Mouse (Mus musculus) liver, embryonic 14.5 days (tissue): Measurements from ENCODE around the gene Pradc1. TPM values are rescaled to one million over a fixed set of nuclear protein-coding genes. Genes with fewer than 3 reads are reported as not detected.

Source experiments
- ATAC-seq: fragments of 200-750 bp; cut with Nextera tagmentation; 2 replicates; pipeline ENCODE4 v1.8.0; 2017; ENCODE audit warnings: moderate number of reproducible peaks, mild to moderate bottlenecking, moderate library complexity; ENCODE audit not compliant: insufficient read depth
- DNase-seq, 3 experiments: peaks; one replicate each; pipeline ENCODE4 v3.0.0-alpha.2; 2012 to 2013; ENCODE audit warnings: low read depth in 3 of 3, low spot score in 3 of 3
- H3K27ac ChIP-seq: fragments of 300-500 bp; sonication (generic); 2 replicates; pipeline ENCODE4 v1.5.1; 2014; ENCODE audit warnings: moderate library complexity, mild to moderate bottlenecking, control low read depth, inconsistent platforms
- H3K27me3 ChIP-seq: fragments of 300-500 bp; sonication (generic); 2 replicates; pipeline ENCODE4 v1.6.1; 2014; ENCODE audit warnings: mild to moderate bottlenecking, low read length, moderate library complexity; ENCODE audit not compliant: control insufficient read depth, insufficient read depth
- H3K36me3 ChIP-seq: fragments of 300-500 bp; sonication (generic); replicated peaks from 2 replicates; pipeline ENCODE4 v1.6.1; 2014; ENCODE audit warnings: low read depth; ENCODE audit not compliant: control insufficient read depth, insufficient read depth
- H3K4me1 ChIP-seq, 2 experiments: fragments of 200-500 bp in 1 of 2; fragments of 300-500 bp in 1 of 2; sonication (generic) in 1 of 2; replicated peaks; 2 replicates each; pipeline ENCODE4 v1.6.1; 2012 to 2014; ENCODE audit warnings: antibody characterized with exemption in 1 of 2, inconsistent platforms in 1 of 2, low read length in 1 of 2; ENCODE audit not compliant: control insufficient read depth in 2 of 2, insufficient read depth in 2 of 2
- H3K4me2 ChIP-seq: fragments of 300-500 bp; sonication (generic); 2 replicates; pipeline ENCODE4 v1.6.1; 2014; ENCODE audit warnings: low read depth, mild to moderate bottlenecking, control low read depth, moderate library complexity
- H3K4me3 ChIP-seq, 2 experiments: fragments of 200-500 bp in 1 of 2; fragments of 300-500 bp in 1 of 2; sonication (generic) in 1 of 2; 2 replicates each; pipeline ENCODE4 v1.5.1; 2012 to 2014; ENCODE audit warnings: low read depth in 2 of 2, low read length in 2 of 2, mild to moderate bottlenecking in 2 of 2, control low read depth in 1 of 2, inconsistent platforms in 1 of 2, moderate library complexity in 1 of 2; ENCODE audit not compliant: insufficient read depth in 1 of 2
- H3K9ac ChIP-seq: fragments of 300-500 bp; sonication (generic); replicated peaks from 2 replicates; pipeline ENCODE4 v1.6.1; 2014; ENCODE audit warnings: mild to moderate bottlenecking, control low read depth, moderate library complexity
- H3K9me3 ChIP-seq: fragments of 300-500 bp; sonication (generic); 2 replicates; pipeline ENCODE4 v1.6.1; 2016; ENCODE audit warnings: low read length, mixed read lengths; ENCODE audit not compliant: control insufficient read depth
- CTCF ChIP-seq: IDR thresholded peaks from 2 replicates; pipeline ENCODE4 v1.5.1; 2016; ENCODE audit warnings: antibody characterized with exemption, low read depth, control low read depth
- EP300 ChIP-seq: IDR thresholded peaks from 2 replicates; pipeline ENCODE4 v1.6.1; 2016; ENCODE audit warnings: antibody characterized with exemption, low read depth
- WGBS: fragments of 180-500 bp; shearing (Covaris S2); extraction: QIAGEN DNeasy Blood & Tissue Kit; methylation state at CpG from one replicate; pipeline ENCODE4 v1.1.7; 2014; ENCODE audit not compliant: insufficient replicate concordance; 5-methylcytosine and 5-hydroxymethylcytosine counted together
- polyA plus RNA-seq, 2 experiments: library from polyadenylated mRNA; depleted of rRNA in 1 of 2; stranded (reverse) in 1 of 2; unstranded in 1 of 2; fragments of >200 nt; fragmentation: Nextera tagmentation in 1 of 2; extraction: Ambion mirVana in 1 of 2; gene quantifications; 2 replicates each; pipeline versions ENCODE4 v1.2.1 to v1.2.3; 2012 to 2014

Gene Pradc1
- polyA plus RNA-seq, 2 experiments = 16.9 to 18.1 TPM

- 29% methylated on average over 2 of the region's 2 CpGs for WGBS
- no peak overlapping the region for H3K4me3 ChIP-seq
- no peak for TF ChIP-seq EP300
- TF ChIP-seq CTCF = no peak
- H3K4me2 ChIP-seq = no peak overlapping the region
- H3K4me1 ChIP-seq = no peaks in the 10 kb centered on the region
- ATAC-seq (no peak), DNase-seq (no peak)
- H3K27me3 ChIP-seq = peaks cover under 1% of the 10 kb centered on the region; the same call in 1 of the 2 replicates
- no peak overlapping the region for H3K27ac ChIP-seq
- no peaks in the 10 kb centered on the region for H3K36me3 ChIP-seq
- H3K9ac ChIP-seq = no peak overlapping the region
- H3K9me3 ChIP-seq = no peaks in the 10 kb centered on the region
Observed at GRCm38 (mm10) chr6:85402613-85403012, 49.2 kb downstream of the Pradc1 start.

GRCm38 (mm10) chr6:85399715-85400114 is 52.1 kb downstream of the Pradc1 start:
- WGBS = 28% methylated on average over 5 of the region's 5 CpGs
- no peak overlapping the region for H3K27ac ChIP-seq
- no peak overlapping the region for H3K9ac ChIP-seq
- H3K4me1 ChIP-seq = no peaks in the 10 kb centered on the region
- ATAC-seq = no peak
- no peaks in the 10 kb centered on the region for H3K36me3 ChIP-seq
- no peak overlapping the region for H3K4me3 ChIP-seq
- no peaks in the 10 kb centered on the region; the same call in 1 of the 2 replicates for H3K9me3 ChIP-seq
- H3K27me3 ChIP-seq = no peaks in the 10 kb centered on the region
- no peak for TF ChIP-seq EP300
- no peak for TF ChIP-seq CTCF
- H3K4me2 ChIP-seq = no peak overlapping the region
- no peak for DNase-seq

GRCm38 (mm10) chr6:85397165-85397564 is 54.6 kb downstream of the Pradc1 start:
- ATAC-seq (no peak), DNase-seq (no peak)
- no peak overlapping the region for H3K9ac ChIP-seq
- H3K27ac ChIP-seq = no peak overlapping the region
- H3K4me1 ChIP-seq = no peaks in the 10 kb centered on the region
- TF ChIP-seq EP300 = no peak
- peak; percentile 68 for TF ChIP-seq CTCF
- no peak overlapping the region for H3K4me2 ChIP-seq
- H3K36me3 ChIP-seq = no peaks in the 10 kb centered on the region
- no peaks in the 10 kb centered on the region; the same call in 1 of the 2 replicates for H3K9me3 ChIP-seq
- H3K27me3 ChIP-seq = no peaks in the 10 kb centered on the region
- no peak overlapping the region for H3K4me3 ChIP-seq
- WGBS = 6% methylated on average over 1 of the region's 1 CpGs

Other genes with a start within 250 kb of the Pradc1 start
- 0.69 and 0.77 TPM in 2 replicates for gene Sfxn5, start 118.5 kb downstream of the Pradc1 start, polyA plus RNA-seq (2012; rRNA removed)
- 0.49 and 1.2 TPM in 2 replicates for gene Sfxn5, start 118.5 kb downstream of the Pradc1 start, polyA plus RNA-seq (2014; fragmentation: Nextera tagmentation; extraction: Ambion mirVana)
- gene Rab11fip5, start 77.3 kb downstream of the Pradc1 start, polyA plus RNA-seq (2012; rRNA removed) = 0.29 and 0.40 TPM in 2 replicates
- gene Rab11fip5, start 77.3 kb downstream of the Pradc1 start, polyA plus RNA-seq (2014; fragmentation: Nextera tagmentation; extraction: Ambion mirVana) = 0.33 and 0.61 TPM in 2 replicates
- gene Noto, start 28.1 kb downstream of the Pradc1 start, polyA plus RNA-seq (2012; rRNA removed) = not detected in 2 replicates
- not detected in 2 replicates for gene Noto, start 28.1 kb downstream of the Pradc1 start, polyA plus RNA-seq (2014; fragmentation: Nextera tagmentation; extraction: Ambion mirVana)
- 14.8 and 16.9 TPM in 2 replicates for gene Smyd5, start 20.0 kb downstream of the Pradc1 start, polyA plus RNA-seq (2012; rRNA removed)
- gene Smyd5, start 20.0 kb downstream of the Pradc1 start, polyA plus RNA-seq (2014; fragmentation: Nextera tagmentation; extraction: Ambion mirVana) = 16.9 and 17.7 TPM in 2 replicates
- 102 and 162 TPM in 2 replicates for gene Cct7, start 456 bp downstream of the Pradc1 start, polyA plus RNA-seq (2012; rRNA removed)
- gene Cct7, start 456 bp downstream of the Pradc1 start, polyA plus RNA-seq (2014; fragmentation: Nextera tagmentation; extraction: Ambion mirVana) = 285 and 290 TPM in 2 replicates
- 0.02 TPM in 1 of 2 replicates, not detected in the other for gene Fbxo41, start 51.0 kb upstream of the Pradc1 start, polyA plus RNA-seq (2012; rRNA removed)
- not detected in 2 replicates for gene Fbxo41, start 51.0 kb upstream of the Pradc1 start, polyA plus RNA-seq (2014; fragmentation: Nextera tagmentation; extraction: Ambion mirVana)
- gene Egr4, start 61.6 kb upstream of the Pradc1 start, polyA plus RNA-seq (2012; rRNA removed) = not detected in 2 replicates
- gene Egr4, start 61.6 kb upstream of the Pradc1 start, polyA plus RNA-seq (2014; fragmentation: Nextera tagmentation; extraction: Ambion mirVana) = not detected in 2 replicates
- 1.2 and 1.7 TPM in 2 replicates for gene Alms1, start 135.6 kb upstream of the Pradc1 start, polyA plus RNA-seq (2012; rRNA removed)
- gene Alms1, start 135.6 kb upstream of the Pradc1 start, polyA plus RNA-seq (2014; fragmentation: Nextera tagmentation; extraction: Ambion mirVana) = 1.8 and 2.1 TPM in 2 replicates